Mouse (Mus musculus) forebrain, embryonic 15.5 days (tissue): ENCODE data around the gene Prg4. TPM values are rescaled to one million over a fixed set of nuclear protein-coding genes. Genes with fewer than 3 reads are reported as not detected.

ENCODE experiments used
- ATAC-seq: fragments of 200-750 bp; cut with Nextera tagmentation; replicated peaks from 2 replicates; pipeline ENCODE4 v1.8.0; 2017; ENCODE audit warnings: mild to moderate bottlenecking, moderate TSS enrichment, moderate library complexity
- H3K27ac ChIP-seq: fragments of 300-500 bp; sonication (generic); replicated peaks from 2 replicates; pipeline ENCODE4 v1.5.1; 2015; ENCODE audit warnings: mild to moderate bottlenecking, inconsistent platforms
- H3K27me3 ChIP-seq: fragments of 300-500 bp; sonication (generic); 2 replicates; pipeline ENCODE4 v1.6.1; 2015; ENCODE audit warnings: inconsistent platforms
- H3K36me3 ChIP-seq: fragments of 300-500 bp; sonication (generic); 2 replicates; pipeline ENCODE4 v1.6.1; 2015; ENCODE audit warnings: mild to moderate bottlenecking, inconsistent platforms
- H3K4me1 ChIP-seq: fragments of 300-500 bp; sonication (generic); 2 replicates; pipeline ENCODE4 v1.6.1; 2015; ENCODE audit warnings: inconsistent platforms
- H3K4me2 ChIP-seq: fragments of 300-500 bp; sonication (generic); replicated peaks from 2 replicates; pipeline ENCODE4 v1.6.1; 2015; ENCODE audit warnings: mild to moderate bottlenecking, inconsistent platforms
- H3K4me3 ChIP-seq: fragments of 300-500 bp; sonication (generic); 2 replicates; pipeline ENCODE4 v1.5.1; 2015; ENCODE audit warnings: mild to moderate bottlenecking, inconsistent platforms
- H3K9ac ChIP-seq: fragments of 300-500 bp; sonication (generic); replicated peaks from 2 replicates; pipeline ENCODE4 v1.6.1; 2015; ENCODE audit warnings: mild to moderate bottlenecking, inconsistent platforms
- H3K9me3 ChIP-seq: fragments of 300-500 bp; sonication (generic); 2 replicates; pipeline ENCODE4 v1.6.1; 2016; ENCODE audit warnings: inconsistent platforms
- WGBS: fragments of 180-500 bp; shearing (Covaris S2); methylation state at CpG from one replicate; pipeline ENCODE4 v1.1.7; 2015; ENCODE audit warnings: mixed read lengths; 5-methylcytosine and 5-hydroxymethylcytosine counted together
- polyA plus RNA-seq: library from polyadenylated mRNA; unstranded; fragments of >200 nt; fragmentation: Nextera tagmentation; extraction: Ambion mirVana; gene quantifications from 2 replicates; pipeline ENCODE4 v1.2.1, GENCODE M21; 2015

Gene Prg4
- polyA plus RNA-seq, 1 experiment from 2014 or later: 0.62 TPM

DNA sequence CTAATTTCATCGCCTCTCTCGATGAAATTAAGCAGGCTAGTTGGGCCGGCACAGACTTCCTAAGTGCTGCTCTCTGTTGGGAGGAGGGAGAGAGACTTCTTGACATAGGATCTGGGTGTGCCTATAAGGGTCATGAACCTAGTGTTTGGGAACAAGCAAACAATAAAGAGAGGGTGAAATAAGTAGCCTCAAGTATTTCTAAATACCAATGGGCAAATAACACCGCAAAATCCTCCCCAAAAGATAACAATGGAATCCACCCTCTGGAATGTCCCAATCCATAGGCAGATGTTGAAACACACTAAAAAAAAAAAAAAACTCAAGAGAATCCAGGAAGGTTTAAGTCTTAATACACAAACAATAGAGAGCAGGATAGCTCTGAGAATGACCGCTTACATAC, 2.9 kb downstream of the Prg4 start:
- Histone ChIP-seq H3K27me3 (no peaks in the 10 kb centered on the region), H3K36me3 (no peaks in the 10 kb centered on the region), H3K27ac (no peak overlapping the region), H3K9ac (no peak overlapping the region), H3K9me3 (no peaks in the 10 kb centered on the region), H3K4me1 (no peaks in the 10 kb centered on the region), H3K4me3 (no peak overlapping the region), H3K4me2 (no peak overlapping the region)
- 88% methylated on average over 5 of the region's 5 CpGs for WGBS
- ATAC-seq: no peak

DNA sequence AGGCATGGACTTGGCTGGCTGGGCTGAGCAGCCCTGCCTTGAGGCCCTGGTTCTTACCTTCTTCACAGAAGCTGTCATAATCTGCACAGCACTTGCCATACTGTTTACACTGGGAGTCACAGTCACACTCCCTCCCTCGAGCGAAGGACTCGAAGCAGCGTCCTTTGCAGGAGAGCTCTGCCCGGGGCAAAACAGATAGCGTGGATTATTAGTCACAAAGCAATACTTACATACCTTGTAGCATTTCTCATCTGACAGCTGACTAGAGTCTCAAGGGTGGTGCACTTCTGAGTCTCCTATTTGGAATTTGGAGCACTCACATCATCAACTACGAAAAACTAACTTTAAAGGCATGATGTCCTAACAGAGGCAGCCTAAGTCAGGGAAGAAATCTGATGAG, 5.4 kb downstream of the Prg4 start:
- 83% methylated on average over 7 of the region's 7 CpGs for WGBS
- no peak overlapping the region for H3K4me2 ChIP-seq
- H3K27ac ChIP-seq: no peak overlapping the region
- no peaks in the 10 kb centered on the region for H3K9me3 ChIP-seq
- no peak overlapping the region for H3K9ac ChIP-seq
- no peaks in the 10 kb centered on the region for H3K36me3 ChIP-seq
- no peak for ATAC-seq
- H3K4me3 ChIP-seq: no peak overlapping the region
- H3K27me3 ChIP-seq: no peaks in the 10 kb centered on the region
- H3K4me1 ChIP-seq: no peaks in the 10 kb centered on the region

DNA sequence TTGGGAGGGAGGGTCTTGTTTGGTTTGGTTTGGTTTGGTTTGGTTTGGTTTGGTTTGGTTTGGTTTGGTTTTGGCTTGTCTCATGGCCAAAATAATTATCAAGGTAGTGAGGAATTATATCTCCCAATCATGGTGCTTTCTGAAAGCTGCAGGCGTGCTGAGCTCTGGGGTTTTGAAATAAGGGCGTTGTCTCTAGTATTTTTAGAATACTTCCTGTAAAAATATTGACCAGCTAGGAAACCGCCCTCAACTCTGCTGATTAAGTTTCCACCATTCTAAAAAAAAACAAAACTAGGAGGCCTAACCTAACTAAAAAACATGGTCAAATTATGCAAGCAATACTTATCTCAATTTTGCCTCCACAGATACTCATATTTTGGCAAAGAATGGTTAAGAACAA, 6.4 kb downstream of the Prg4 start:
- Histone ChIP-seq H3K4me2 (no peak overlapping the region), H3K27me3 (no peaks in the 10 kb centered on the region), H3K4me1 (no peaks in the 10 kb centered on the region), H3K36me3 (no peaks in the 10 kb centered on the region), H3K9ac (no peak overlapping the region), H3K4me3 (no peak overlapping the region), H3K9me3 (no peaks in the 10 kb centered on the region), H3K27ac (no peak overlapping the region)
- WGBS: 90% methylated on average over 3 of the region's 3 CpGs
- no peak for ATAC-seq

DNA sequence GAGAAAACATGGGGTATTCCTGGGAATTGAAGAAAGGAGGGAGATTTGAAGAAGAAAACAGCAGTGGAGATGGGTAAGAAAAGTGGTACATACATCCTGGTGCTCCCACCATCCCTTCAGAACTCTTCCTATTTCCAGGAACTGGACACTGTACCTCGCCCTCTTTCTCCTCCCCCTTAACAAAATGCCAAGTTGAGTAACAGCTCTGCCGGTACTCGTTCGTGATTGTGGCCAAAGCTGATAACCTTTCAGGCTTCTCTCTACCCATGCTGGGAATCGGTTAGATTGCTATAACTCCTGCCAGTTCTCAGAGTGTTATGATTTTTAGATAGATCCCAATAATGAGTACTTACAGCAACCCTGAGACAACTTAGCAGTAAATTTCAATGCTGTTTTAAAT, 7.0 kb downstream of the Prg4 start:
- Histone ChIP-seq H3K4me1 (no peaks in the 10 kb centered on the region), H3K27me3 (no peaks in the 10 kb centered on the region), H3K36me3 (no peaks in the 10 kb centered on the region), H3K4me2 (no peak overlapping the region), H3K9me3 (no peaks in the 10 kb centered on the region), H3K9ac (no peak overlapping the region), H3K4me3 (no peak overlapping the region), H3K27ac (no peak overlapping the region)
- ATAC-seq: no peak
- WGBS: 94% methylated on average over 5 of the region's 5 CpGs

DNA sequence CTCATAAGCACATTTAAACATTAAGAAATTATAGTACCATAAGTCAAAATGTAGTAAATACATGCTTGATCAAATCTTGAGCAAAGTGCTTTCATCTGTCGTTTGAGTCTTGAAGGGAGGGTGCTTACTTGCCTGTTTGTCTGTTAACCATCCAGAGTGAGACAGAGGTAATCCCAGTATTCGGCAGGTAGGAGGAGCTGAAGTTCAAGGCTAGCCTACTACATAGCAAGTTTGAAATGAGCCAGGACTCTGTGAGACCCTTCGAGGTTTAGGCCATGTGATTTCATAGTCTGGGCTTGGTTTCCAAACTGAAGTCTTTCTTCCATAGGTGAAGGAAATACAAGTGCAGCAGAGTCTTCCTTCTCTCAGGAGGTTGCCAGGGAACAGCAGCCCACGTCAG, 24.2 kb downstream of the Prg4 start:
- no peaks in the 10 kb centered on the region for H3K27me3 ChIP-seq
- H3K36me3 ChIP-seq: peaks cover 76% of the 10 kb centered on the region
- no peaks in the 10 kb centered on the region for H3K9me3 ChIP-seq
- ATAC-seq: no peak
- no peaks in the 10 kb centered on the region for H3K4me1 ChIP-seq
- no peak overlapping the region for H3K4me3 ChIP-seq
- no peak overlapping the region for H3K4me2 ChIP-seq
- no peak overlapping the region for H3K27ac ChIP-seq
- 87% methylated on average over 4 of the region's 4 CpGs for WGBS
- no peak overlapping the region for H3K9ac ChIP-seq

DNA sequence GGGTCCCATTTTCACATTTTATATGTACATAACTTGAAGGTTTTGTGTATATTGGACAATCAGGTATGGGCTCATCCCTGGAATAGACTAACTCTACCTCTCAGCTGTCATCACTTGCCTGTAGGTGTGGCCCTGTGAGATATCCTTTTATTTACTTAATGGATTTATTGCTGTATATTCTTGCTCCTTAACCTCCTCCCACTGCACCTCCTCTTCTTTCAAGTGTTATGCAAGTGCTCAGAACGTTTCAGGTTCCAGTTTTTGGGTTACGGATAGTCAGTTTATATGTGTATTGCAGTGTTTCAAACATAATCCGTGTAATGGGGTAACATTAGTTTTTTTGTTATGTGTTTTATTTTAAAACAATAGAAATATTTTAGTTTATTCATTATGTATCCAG, 27.3 kb downstream of the Prg4 start:
- Histone ChIP-seq H3K9me3 (no peaks in the 10 kb centered on the region), H3K27me3 (no peaks in the 10 kb centered on the region), H3K4me2 (no peak overlapping the region), H3K36me3 (peaks cover 78% of the 10 kb centered on the region), H3K9ac (no peak overlapping the region), H3K4me3 (no peak overlapping the region), H3K4me1 (no peaks in the 10 kb centered on the region), H3K27ac (no peak overlapping the region)
- 94% methylated on average over 3 of the region's 3 CpGs for WGBS
- no peak for ATAC-seq

DNA sequence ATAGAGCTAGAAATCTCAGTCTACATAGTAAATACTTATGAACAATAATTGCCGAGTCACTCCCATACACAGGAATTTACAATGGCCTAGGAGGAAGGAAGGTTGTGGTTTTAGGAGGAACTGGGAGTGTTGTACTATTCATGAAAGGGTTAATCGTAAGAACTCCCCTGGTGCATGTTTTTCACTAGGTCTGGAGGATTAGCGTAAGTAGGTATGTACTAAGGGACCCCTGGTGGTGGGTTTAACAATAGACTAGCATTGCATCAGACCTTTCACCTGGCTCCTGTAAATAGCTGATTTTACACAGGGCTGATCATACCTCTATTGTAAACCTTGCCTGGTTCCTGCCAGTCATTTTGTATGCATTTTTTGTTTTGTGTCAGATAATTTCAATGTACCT, 39.7 kb downstream of the Prg4 start:
- Histone ChIP-seq H3K9me3 (no peaks in the 10 kb centered on the region), H3K9ac (no peak overlapping the region), H3K4me1 (no peaks in the 10 kb centered on the region), H3K4me3 (no peak overlapping the region), H3K36me3 (peaks cover 88% of the 10 kb centered on the region), H3K27me3 (no peaks in the 10 kb centered on the region), H3K27ac (no peak overlapping the region), H3K4me2 (no peak overlapping the region)
- no peak for ATAC-seq
- 44% methylated on average over 3 of the region's 3 CpGs for WGBS

DNA sequence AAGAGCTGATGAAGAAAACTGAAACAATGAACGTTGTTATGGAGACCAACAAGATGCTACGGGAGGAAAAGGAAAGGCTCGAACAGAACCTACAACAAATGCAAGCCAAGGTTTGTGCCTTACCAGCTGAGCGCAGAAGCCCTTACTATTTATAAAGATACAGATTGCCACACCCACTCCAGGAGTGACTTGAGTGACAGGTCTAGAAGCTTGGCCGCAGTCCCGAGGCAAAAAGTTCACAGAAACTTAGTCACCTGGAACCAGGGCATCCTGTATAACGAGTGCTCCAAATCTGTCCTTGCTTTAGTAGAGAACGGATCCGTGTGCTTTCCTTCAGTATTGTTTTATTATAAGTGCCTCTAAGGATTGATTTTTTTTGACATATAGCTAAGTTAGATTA, 40.3 kb downstream of the Prg4 start:
- Histone ChIP-seq H3K9me3 (no peaks in the 10 kb centered on the region), H3K27me3 (no peaks in the 10 kb centered on the region), H3K4me2 (no peak overlapping the region), H3K4me3 (no peak overlapping the region), H3K36me3 (peaks cover 84% of the 10 kb centered on the region), H3K27ac (no peak overlapping the region), H3K9ac (no peak overlapping the region), H3K4me1 (no peaks in the 10 kb centered on the region)
- ATAC-seq: no peak
- 81% methylated on average over 9 of the region's 9 CpGs for WGBS

DNA sequence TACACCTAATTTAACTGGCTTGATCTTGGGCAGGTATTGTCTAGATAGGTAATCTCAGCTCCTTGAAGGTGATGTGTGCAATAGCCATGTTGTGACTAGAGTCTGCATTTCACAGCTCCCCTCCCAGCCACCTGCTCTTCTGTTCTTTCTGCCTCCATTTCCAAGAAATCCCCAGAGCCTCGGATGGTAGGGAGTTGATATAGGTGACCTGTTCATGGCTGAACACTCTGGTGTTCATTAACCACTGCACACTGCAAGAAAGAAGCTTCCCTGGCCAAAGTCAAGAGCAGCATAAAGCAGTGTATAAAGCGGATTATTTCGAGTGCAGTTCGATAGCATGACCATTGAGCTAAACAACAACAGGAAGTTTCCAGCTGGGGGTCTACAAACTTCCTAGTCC, 47.5 kb downstream of the Prg4 start:
- Histone ChIP-seq H3K27ac (no peak overlapping the region), H3K4me2 (no peak overlapping the region), H3K9ac (no peak overlapping the region), H3K4me1 (no peaks in the 10 kb centered on the region), H3K4me3 (no peak overlapping the region), H3K9me3 (no peaks in the 10 kb centered on the region), H3K36me3 (peaks cover 78% of the 10 kb centered on the region), H3K27me3 (no peaks in the 10 kb centered on the region)
- ATAC-seq: no peak
- WGBS: 94% methylated on average over 4 of the region's 4 CpGs

DNA sequence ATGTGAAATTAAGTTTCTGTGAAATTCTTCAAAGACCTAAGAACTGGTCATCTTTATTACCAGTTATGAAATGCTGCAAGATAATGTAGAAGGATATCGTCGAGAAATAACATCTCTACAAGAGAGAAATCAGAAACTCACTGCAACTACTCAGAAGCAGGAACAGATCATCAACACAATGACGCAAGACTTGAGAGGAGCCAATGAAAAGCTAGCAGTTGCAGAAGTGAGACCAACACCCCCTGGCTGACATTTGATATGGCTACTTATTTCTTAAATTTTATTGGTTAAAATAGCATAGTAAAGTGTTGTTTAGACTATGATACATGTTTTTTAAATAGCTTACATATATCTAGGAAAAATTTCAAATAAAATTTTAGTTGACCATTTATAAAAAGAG, 50.0 kb downstream of the Prg4 start:
- no peak overlapping the region for H3K4me3 ChIP-seq
- no peak overlapping the region for H3K4me2 ChIP-seq
- ATAC-seq: no peak
- H3K27ac ChIP-seq: no peak overlapping the region
- H3K9ac ChIP-seq: no peak overlapping the region
- H3K4me1 ChIP-seq: no peaks in the 10 kb centered on the region
- H3K9me3 ChIP-seq: no peaks in the 10 kb centered on the region
- H3K36me3 ChIP-seq: peaks cover 77% of the 10 kb centered on the region
- 97% methylated on average over 3 of the region's 3 CpGs for WGBS
- H3K27me3 ChIP-seq: no peaks in the 10 kb centered on the region

DNA sequence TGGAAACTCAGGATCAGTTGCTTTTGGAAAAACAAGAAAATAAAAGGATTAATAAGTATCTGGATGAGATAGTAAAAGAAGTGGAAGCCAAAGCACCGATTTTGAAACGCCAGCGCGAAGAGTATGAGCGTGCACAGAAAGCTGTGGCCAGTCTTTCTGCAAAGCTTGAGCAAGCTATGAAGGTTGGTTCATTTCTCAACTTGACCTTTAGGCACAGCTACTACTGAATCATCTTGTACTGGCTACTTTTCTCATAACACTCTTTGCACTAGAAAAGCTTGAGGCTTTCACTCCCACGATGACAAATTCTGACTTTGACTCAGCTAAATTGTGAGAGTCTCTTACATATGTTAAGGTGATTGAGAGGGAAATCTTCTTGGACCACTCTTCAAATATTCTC, 56.0 kb downstream of the Prg4 start:
- no peaks in the 10 kb centered on the region for H3K4me1 ChIP-seq
- peaks cover 79% of the 10 kb centered on the region for H3K36me3 ChIP-seq
- no peak overlapping the region for H3K4me2 ChIP-seq
- no peaks in the 10 kb centered on the region for H3K9me3 ChIP-seq
- H3K4me3 ChIP-seq: no peak overlapping the region
- ATAC-seq: no peak
- no peaks in the 10 kb centered on the region for H3K27me3 ChIP-seq
- whole genome bisulfite sequencing: 97% methylated on average over 6 of the region's 6 CpGs
- no peak overlapping the region for H3K27ac ChIP-seq
- H3K9ac ChIP-seq: no peak overlapping the region

DNA sequence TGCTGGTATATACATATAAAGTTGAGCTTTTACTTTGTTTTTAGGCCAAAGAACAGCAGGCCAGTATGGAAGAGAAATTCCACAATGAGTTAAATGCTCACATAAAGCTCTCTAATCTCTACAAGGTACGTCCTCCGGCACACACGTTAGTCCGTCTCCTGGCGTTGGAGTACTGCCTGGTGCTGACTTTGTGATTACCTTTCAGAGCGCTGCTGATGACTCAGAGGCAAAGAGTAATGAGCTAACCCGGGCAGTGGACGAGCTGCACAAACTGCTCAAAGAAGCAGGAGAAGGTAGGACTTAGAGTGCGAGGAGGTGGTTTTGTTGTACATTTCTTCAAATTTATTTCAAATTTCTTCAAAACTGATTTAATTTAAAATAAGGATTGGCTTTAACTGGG, 58.7 kb downstream of the Prg4 start:
- Histone ChIP-seq H3K4me3 (no peak overlapping the region), H3K27me3 (no peaks in the 10 kb centered on the region), H3K4me1 (no peaks in the 10 kb centered on the region), H3K4me2 (no peak overlapping the region), H3K9ac (no peak overlapping the region), H3K27ac (no peak overlapping the region), H3K9me3 (no peaks in the 10 kb centered on the region), H3K36me3 (peaks cover 74% of the 10 kb centered on the region)
- WGBS: 90% methylated on average over 9 of the region's 9 CpGs
- no peak for ATAC-seq

DNA sequence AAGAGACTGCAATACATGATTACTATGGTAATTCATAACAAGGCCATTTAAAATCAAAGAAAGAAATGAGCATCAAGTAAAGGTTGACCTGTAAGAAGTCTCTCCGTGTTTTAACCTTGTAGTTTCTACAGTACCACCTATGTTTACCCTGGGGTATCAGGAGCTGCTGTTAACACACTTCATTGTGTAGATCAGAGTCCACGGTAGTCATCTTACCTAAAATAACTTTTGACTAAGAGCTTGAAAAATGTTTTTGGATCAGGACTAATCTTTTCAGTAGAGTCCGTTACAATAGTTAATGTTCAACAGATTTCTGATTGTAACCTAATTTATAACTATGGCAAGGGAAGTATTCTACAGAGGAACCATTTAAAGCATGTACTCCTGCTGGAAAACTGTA, 61.4 kb downstream of the Prg4 start:
- peaks cover 63% of the 10 kb centered on the region for H3K36me3 ChIP-seq
- no peak overlapping the region for H3K4me2 ChIP-seq
- no peaks in the 10 kb centered on the region for H3K27me3 ChIP-seq
- no peak overlapping the region for H3K27ac ChIP-seq
- 95% methylated on average over 3 of the region's 3 CpGs for WGBS
- no peak for ATAC-seq
- no peak overlapping the region for H3K9ac ChIP-seq
- no peak overlapping the region for H3K4me3 ChIP-seq
- H3K4me1 ChIP-seq: no peaks in the 10 kb centered on the region
- no peaks in the 10 kb centered on the region for H3K9me3 ChIP-seq

DNA sequence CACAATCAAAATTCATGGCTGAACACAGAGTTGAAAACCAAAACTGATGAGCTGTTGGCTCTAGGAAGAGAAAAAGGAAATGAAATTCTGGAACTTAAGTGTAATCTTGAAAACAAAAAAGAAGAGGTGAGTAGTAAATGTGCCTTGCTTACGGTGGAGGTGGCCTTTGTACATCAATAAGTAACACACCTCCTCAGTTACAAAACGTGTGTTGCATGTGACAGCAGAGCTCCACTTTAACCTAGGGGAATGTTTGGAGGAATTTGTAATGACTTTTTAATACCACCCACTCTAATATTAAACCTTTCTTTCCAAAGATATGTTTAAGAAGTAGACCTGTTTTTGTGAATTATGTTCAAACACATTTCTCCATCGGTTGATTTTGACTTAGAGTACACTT, 62.1 kb downstream of the Prg4 start:
- Histone ChIP-seq H3K9me3 (no peaks in the 10 kb centered on the region), H3K4me1 (no peaks in the 10 kb centered on the region), H3K36me3 (peaks cover 62% of the 10 kb centered on the region), H3K4me3 (no peak overlapping the region), H3K4me2 (no peak overlapping the region), H3K9ac (no peak overlapping the region), H3K27me3 (no peaks in the 10 kb centered on the region), H3K27ac (no peak overlapping the region)
- no peak for ATAC-seq
- 92% methylated on average over 3 of the region's 3 CpGs for WGBS
